Mouse (Mus musculus) embryo, embryonic 10 days (tissue): ENCODE results near the gene Ccdc188.

Source experiments
- DNase-seq: peaks from one replicate; pipeline ENCODE4 v3.0.0-alpha.2; 2015; ENCODE audit warnings: low spot score

The Ccdc188 gene

DNA sequence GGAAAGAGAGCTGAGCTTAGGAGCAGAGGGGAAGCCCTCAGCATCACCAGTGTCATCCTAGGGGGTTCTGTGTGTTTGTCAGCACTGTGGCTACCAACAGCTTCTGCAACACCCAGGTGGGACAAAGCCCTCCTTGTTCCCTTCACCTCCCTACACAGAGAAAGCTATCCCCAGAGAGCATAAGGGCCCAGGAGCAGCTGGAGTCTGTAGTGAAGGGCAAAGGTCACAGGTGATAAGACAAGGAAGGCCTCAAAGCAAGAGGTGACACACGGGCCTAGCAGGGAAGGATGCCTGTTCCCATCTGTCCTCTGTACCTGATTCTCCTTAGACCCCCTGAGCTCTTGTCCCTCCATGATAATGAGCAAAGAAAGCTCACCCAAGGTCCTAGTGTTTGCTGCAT is 16.1 kb upstream of the Ccdc188 start:
- no peak for DNase-seq

DNA sequence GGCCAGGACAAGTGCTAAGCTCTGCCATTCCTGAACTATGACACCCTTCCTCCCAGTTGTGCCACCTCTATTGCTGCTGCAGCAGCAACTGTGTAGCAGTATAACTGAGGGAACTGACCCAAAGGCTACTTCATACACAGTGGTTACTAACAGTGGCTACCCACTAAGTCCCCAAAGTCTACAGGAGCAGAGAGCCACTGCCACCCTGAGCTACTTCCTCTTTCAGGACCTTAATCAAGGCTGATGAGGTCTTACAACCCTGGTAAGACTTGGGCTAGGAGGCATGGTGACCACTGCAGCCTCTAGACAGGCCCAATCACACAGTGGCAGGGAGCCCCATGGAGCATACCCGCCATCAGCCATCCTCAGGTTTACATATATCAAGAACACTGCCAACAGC is 15.6 kb upstream of the Ccdc188 start:
- DNase-seq: no peak

DNA sequence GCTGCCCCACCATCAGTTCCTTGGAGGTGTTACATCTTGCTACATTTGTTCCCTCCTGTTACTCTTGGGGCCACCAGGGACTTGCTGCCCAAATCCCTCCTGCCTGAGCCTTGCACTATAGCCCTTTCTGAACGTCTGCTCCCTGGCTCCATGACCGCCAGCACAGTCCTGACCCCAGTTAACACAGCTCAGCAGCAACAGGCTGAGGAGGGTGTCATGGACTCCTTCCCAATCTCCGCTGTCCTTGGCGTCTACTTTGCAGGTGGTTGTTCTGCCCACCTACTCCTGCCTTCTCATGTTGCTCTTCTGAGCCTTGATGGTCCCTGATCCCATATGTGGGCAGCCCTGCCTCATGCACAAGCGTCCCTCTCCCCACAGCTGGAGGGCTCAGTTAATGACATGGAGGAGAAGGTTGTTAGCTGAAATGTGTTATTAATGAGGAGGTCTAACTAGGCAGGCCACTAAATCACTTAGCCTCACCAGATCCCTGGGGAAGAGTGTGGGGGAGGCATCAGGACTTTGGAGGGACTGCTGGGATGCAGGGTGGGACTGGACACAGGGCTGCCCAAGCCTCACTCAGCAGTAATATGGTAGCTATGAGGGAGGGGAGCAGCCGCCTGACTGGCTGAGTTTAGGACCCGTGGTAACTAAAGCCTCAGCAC is 14.1 kb upstream of the Ccdc188 start:
- peak; percentile 23 for DNase-seq

DNA sequence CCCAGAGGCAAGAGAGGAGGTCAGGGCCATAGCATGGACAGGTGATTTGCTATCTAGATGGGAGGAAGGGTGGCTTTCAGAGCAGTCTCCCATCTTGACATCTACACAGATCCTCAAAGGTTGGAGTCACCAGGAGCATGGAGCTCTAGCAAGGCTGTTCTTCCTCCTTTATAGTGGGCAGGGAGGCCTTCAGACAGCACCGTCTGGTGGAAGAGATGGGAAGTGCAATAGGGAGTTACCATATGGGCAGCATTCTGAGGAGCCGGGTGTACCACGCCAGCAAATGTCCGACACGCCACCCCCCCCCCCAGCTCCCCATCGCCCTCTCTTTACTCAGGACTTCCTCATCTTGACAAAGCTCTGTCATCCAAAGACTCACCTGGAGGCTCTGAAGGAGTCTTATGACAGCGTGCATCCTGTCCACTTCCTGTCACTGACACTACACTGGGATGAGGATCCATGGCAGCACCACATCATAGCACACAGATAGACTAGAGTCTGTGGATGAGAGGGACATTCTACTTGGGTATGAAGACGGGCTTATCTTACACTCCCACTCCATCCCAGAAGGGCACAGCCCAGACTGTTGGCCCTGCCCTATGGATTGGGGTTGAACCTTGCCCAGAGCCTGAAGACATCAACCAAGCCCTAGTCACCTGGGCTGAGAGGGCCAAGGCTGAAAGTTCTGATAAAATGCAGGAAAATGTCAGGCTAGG is 6.8 kb upstream of the Ccdc188 start:
- peak; percentile 79 for DNase-seq

DNA sequence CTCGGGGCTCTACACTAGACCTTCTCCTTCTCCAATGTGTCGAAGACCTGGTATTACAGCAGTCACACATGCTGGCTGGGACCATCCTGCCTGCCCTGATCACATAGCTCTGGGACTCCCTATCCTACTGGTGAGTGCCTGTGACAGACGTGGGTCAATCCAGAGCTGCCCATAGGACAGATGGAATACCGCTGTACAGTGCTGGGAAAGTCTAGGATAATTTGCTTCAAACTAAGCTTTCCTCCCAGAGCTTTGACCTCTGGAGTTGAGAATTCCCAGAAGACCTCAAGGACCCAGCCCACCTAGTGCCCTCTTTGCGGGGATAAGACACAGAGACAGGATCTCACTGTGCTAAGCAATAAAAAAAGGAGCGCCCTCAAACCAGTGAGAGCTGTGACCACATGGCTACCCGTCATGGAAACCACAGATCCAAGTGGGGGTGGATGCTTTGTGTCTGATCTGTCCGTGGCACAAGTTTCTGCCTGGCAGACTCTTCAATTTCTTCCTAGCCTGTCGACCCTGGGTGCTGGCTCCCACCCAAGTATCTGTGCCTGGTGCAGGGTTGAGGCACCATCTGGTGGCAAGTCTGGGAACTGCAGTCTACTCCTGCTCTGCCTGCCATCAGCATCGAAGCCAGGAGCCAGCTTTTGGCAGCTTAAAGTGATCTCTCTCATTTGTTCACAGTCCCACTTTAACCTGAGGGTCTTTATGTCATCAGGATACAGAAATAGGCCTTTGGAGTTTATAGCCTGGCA is 6.1 kb upstream of the Ccdc188 start:
- peak; percentile 89 for DNase-seq

DNA sequence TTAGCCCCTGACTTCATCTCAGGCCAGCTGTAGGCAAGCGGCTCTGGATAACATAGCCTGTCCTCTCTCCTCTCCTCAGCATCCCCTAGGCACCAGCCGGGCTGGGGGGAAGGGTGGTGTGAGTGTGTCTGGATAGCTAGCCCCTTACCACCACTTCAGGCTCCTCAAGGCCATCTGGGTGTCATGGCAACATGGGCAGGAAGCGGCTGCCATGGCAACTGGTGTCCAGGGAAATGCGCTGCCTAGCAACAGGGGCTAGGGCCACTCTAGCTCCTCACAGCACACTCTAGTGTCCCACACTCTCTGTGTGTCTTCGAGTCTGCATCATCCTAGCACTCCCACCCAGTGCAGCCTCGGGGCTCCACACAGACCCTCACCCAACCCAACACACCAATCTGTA is 4.0 kb upstream of the Ccdc188 start:
- DNase-seq: peak; percentile 93

DNA sequence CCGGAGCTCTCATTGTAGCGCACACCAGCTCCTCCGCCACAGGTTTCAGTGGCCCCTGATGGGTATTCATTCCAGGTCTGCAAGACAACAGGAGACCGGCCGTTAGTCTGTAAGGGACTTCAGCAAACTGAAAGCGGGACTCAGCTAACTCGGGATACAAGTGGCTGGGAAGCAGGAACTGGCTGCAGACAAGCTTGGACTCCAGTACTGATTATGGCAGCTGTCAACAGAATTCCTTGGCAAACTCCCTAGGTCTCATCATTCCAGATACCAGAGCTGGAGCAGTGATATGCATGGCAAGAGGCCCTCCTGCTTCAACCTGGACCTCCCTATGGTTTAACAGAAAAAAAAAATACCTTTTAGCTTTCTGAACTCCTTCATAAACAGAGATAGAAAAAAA is 2.8 kb upstream of the Ccdc188 start:
- no peak for DNase-seq

DNA sequence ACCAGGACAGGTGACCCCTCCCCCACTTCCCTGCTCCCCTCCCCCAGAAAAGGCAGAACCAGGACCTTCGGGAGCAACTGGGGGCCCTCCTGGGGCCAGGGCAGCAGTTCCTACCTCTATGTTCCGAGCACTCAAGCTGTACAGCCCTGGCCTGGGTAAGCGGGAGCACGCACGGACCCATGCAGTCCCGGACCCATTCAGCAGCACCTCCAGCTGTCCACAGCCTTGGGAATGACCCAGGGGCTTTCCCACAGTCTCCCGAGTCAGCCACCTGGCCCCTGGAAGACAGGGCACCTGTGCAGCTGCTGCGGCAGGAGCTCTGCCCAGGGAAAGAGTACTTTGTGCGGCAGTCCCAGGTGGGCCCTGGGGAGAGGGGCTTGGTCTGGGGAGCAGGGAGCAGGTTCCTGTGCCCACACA is 909 bp downstream of the Ccdc188 start:
- DNase-seq: no peak

DNA sequence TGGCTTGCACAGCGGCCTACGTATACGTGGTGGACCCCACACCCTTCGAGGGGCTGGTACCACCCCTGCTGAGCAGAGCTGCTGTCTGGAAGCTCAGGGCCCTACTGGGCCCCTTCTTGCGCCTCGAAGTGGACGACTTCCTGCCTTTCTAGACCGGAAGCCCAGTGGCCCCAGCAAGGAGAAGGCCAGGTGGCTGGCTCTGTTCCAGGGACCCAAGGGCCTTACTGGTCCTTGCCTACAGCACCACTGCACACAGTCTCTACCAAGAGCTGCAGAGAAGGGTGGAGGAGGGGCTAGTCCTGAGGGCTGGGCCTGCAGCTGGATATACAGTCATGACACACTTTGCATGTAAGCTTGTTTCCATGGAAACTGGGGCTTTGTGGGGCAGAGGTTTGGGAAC is 2.3 kb downstream of the Ccdc188 start:
- DNase-seq: peak; percentile 20

DNA sequence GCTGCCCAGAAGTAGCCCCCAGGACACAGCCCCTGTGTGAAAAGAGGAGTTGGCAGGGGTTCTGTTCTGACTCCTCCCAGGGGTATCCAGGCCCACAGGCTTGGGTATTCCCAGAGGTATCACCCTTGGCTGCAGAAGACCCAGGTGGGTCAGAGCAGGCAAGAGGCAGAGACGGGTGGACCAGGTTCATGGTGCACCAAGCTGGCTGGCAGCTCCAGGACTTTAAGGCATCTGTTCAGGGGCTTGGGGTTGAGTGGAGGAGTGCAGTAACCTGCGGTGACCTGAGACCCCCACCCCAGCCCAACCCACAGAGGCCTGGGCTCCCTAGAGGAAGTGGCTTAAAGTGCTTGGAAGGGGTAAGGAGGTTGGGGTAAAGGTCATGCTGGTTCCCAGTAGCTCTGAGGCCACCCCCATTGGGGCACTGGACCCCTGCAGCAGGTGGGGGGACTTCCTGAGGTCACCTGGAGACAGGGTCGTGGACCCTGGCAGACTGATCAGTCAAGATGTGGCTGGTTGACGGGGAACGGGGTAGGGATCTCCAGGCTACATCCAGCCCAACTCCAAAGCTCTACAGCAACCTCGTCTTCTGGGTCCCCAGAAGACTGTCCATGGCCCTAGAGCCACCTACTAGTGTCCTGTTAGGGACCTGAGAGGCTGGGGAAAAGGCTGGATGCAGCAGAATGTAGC is 3.3 kb downstream of the Ccdc188 start:
- DNase-seq: no peak

DNA sequence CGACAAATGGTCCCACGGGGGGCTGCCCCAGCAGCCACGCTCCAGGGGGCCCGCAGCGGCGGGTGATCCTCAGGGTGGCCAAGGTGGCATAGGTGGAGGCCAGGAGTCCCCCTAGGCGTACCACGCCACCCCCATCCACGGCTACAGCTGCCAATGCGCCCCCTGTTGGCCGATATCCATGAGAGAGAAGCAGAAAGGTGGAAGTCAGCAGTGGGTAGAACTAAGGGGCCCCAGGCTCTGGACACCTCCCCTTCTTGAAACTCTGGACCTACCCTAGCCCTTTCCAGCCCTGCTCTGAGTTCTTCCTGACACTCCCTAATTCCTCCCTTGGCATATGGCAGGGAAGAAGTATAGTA is 3.8 kb downstream of the Ccdc188 start:
- no peak for DNase-seq

DNA sequence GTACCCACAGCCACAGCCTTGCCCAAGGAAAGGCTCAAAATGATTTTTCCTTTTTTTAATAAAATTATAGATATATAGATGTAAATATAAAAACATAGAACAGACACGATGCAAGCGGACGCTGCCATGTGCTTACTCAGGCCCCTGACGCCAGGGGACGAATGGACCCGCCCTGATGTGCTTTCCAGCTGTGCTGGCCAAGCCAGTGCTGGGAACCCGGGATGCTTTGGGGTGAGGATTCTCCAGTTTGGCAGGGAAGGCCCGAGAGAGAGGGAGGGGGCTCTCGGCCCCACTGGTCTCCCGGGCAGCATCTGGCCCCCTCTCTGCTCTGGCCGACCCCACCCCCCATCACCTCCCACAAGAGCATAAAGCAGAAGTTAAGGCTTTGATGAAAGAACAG is 4.5 kb downstream of the Ccdc188 start:
- no peak for DNase-seq

DNA sequence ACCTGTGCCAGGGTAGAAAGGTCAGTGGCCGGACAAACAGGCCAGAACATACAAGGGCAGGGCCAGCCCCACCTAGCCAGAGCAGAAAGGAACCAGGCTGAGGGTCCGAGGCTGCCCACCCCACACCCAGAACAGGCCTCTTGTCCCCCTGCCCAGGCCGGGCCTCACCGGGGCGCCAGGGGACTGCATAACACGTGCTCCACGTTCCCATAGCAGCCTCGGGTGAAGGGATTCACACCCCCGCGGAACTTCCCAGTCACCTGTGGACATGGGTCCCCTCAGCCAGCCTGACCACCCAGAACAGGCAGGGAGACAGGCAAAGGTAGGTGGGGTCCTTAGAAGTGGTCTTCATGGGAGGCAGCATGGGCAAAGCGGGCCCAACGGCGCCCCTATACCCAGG is 9.5 kb downstream of the Ccdc188 start:
- no peak for DNase-seq

DNA sequence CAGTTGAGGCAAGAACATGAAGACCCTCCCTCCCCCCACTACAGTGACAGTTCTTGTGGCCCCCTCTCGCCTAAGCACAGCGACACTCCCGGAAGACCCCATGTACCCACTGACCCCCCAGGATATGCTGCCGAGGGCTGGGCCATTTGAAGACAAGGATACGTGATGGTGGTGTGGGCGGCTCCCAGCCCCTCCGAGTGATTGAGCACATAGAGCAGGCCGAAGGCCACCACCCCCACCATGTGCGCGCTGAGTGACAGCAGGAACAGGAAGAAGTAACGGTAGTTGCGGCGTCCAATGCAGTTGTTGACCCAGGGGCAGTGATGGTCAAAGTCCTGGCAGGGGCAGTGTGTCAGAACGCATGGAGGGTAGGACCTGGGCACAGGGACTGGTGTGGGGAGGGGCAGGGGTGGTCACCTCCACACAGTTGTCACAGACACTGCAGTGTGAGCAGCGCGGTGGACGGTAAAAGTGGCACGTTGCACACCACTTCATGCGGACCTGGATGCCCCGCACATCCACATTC is 10.3 kb downstream of the Ccdc188 start:
- no peak for DNase-seq

DNA sequence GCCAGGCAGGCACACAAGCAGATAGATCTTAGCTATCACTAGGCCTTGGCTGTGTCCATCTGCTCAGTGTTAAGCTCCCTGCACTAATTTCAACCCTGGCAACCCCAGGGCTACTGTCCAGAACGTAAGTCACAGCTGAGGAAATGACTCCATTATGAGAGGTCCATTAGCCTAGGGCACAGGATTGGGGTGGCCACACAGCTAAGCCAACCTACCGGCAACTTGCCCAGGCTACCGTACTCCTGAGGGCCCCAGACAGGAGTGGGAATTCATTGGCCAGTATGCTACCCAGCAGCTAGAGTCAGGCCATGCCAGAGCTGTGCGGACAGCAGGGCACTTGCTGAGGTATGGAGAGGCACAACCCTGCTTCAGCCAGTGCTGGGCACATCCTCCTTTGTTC is 11.2 kb downstream of the Ccdc188 start:
- no peak for DNase-seq

DNA sequence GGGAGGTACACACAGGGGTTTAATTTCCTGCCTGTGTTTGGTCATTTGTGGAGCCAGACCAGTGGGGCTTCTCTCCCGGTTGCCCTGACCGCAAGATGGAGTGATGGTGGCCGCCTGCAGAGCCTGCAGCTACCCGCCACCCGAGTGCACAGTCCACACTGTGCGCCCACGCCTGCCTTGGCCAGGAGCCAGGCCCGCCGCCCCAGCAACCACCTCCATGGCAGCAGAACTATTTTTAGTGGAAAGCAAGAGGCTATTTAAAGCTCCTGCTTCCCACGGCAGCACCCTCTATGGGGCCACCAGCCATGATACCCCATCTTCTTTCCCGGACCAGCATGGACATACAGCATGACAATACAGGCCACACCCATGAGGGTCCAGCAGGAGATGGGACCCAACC is 11.9 kb downstream of the Ccdc188 start:
- no peak for DNase-seq

DNA sequence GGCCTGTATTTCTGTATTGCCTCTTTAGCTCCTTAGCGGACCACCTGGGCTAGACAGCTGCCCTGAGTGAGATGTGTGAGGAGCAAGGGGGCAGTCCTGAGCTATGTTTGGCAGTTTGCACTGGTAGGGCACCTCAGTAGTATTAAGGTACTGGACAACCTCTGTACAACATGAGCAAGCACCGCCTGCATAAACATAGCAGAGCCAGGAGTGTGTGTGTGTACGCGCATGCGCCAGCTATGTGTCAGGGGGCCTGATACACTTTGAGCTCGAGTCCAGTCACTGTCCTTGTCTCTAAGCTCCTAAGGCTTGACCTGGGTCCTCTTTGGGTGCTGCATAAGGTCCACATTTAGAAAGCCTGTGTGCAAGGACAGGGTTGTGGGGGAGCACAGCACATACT is 12.9 kb downstream of the Ccdc188 start:
- DNase-seq: no peak

DNA sequence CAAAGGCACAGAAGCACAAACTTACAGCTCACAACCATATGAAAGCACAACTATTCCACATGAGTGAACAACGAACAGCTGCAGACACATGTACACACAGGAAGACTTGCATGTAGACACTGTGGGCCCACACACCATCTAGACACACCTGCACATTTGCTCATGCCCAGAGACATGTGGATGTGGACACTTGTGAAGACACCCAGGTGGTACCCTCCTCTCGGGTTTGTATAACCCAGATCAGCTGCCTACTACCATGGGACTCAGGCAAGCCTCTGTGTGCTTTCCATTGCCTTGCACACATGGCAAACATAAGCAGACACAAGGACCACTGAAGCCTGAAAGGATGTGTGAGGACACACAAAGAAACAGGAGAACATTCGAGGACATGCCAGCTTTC is 13.4 kb downstream of the Ccdc188 start:
- DNase-seq: no peak

DNA sequence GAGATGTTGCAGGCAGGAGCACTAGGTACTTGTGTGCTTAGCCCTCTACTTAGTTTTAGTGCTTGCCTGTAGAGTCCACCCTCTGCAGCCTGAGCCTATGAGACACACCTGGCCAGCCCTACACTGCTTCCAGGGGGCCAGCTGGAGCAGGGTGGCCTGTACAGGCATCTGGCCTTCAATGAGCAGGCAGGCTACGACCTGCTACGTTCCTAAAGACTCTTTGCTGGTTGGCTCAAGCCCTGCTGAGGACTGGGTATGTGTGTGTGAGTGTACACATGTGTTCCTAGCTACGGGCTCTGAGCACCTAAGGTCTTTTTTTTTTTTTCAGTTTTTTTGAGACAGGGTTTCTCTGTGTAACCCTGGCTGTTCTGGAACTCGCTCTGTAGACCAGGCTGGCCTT is 13.8 kb downstream of the Ccdc188 start:
- no peak for DNase-seq

DNA sequence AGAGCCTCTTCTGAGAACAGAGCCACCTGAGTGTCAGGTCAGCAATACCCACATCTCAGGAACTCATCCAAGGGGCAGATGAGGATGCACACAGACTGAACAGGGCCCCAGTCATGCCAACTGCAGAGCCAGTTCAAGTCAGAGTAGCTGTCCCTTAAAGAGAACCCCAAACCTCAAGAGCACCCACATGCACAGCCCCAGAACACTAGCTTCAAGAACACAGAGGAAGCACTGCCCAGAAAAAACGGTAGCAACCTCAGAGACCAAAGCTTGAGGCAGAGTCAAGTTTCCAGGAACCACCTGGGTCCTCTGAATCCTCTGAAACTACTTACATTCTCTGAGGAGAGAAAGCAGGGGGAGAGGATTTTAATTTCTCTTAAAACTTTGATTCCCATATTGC is 15.8 kb downstream of the Ccdc188 start:
- no peak for DNase-seq

DNA sequence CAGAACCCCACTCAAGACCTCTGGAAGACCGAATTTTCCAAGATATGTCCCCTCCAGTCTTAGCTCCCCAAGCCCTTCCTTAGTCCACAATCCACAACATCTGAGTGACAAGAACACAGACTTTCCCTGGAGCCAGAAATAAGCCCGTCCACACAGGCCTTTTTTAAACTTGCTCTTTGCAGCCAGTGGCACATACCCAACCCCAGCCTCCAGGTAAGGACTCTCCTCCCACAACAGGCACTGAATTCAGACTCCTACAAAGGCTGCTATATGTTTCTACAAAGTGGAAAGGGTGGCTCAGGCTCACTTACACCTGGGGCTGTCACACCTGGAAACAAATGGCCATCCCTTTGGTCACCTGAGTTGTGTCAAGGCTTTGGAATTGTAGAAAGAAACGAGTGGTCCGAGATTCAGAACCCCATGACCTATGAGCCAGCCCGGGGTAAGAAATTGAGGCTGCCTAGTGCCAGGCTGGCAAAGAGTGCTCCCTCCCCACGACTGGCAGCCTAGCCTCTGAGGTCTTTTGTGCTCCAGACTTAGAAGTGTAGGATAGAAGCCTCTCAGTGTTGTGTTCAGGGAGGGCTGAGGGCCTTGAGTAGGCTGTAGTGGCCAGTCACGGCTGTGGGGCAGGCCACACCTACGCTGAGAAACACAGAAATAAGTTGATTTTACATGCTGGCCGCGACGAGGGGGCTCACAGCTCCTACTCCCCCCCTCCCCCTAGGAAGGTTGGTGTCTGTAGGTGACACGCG is 16.4 kb downstream of the Ccdc188 start:
- DNase-seq: no peak
